Mouse (Mus musculus): ENCODE data around the gene Ssu2.

- TF ChIP-seq CTCF (IDR thresholded peaks at IDR 0.05; ENCODE audit: borderline replicate concordance, insufficient read depth, low read length) = no peak
- no peak for TF ChIP-seq POLR2A (IDR thresholded peaks at IDR 0.05; ENCODE audit: low read depth, low read length)
These were observed 60.0 kb downstream of the Ssu2 start for GRCm38 (mm10) chr6:112327793-112328192.
